Mouse (Mus musculus) stomach, embryonic 16.5 days (tissue): Measurements from ENCODE around the gene Iqcn. TPM values are rescaled to one million over a fixed set of nuclear protein-coding genes. Genes with fewer than 3 reads are reported as not detected.

Source experiments
- ATAC-seq: fragments of 200-750 bp; cut with Nextera tagmentation; 2 replicates; pipeline ENCODE4 v1.8.0; 2017; ENCODE audit warnings: moderate number of reproducible peaks, moderate TSS enrichment; ENCODE audit not compliant: insufficient read depth, low FRiP score
- H3K27ac ChIP-seq: fragments of 300-500 bp; sonication (generic); 2 replicates; pipeline ENCODE4 v1.5.1; 2014; ENCODE audit warnings: low read length
- H3K27me3 ChIP-seq: fragments of 300-500 bp; sonication (generic); 2 replicates; pipeline ENCODE4 v1.6.1; 2014; ENCODE audit warnings: low read length, control low read depth, mixed read lengths; ENCODE audit not compliant: control insufficient read depth, insufficient read depth
- H3K36me3 ChIP-seq: fragments of 300-500 bp; sonication (generic); 2 replicates; pipeline ENCODE4 v1.6.1; 2014; ENCODE audit warnings: low read length; ENCODE audit not compliant: control insufficient read depth, insufficient read depth
- H3K4me1 ChIP-seq: fragments of 300-500 bp; sonication (generic); 2 replicates; pipeline ENCODE4 v1.6.1; 2014; ENCODE audit warnings: low read length, control low read depth, mixed read lengths; ENCODE audit not compliant: control insufficient read depth, insufficient read depth
- H3K4me2 ChIP-seq: fragments of 300-500 bp; sonication (generic); 2 replicates; pipeline ENCODE4 v1.6.1; 2014; ENCODE audit warnings: low read depth, low read length, mixed read lengths
- H3K4me3 ChIP-seq: fragments of 300-500 bp; sonication (generic); replicated peaks from 2 replicates; pipeline ENCODE4 v1.5.1; 2014; ENCODE audit warnings: mild to moderate bottlenecking, low read length
- H3K9ac ChIP-seq: fragments of 300-500 bp; sonication (generic); 2 replicates; pipeline ENCODE4 v1.6.1; 2014; ENCODE audit warnings: low read length
- H3K9me3 ChIP-seq: fragments of 300-500 bp; sonication (generic); replicated peaks from 2 replicates; pipeline ENCODE4 v1.6.1; 2016; ENCODE audit warnings: low read length, control low read depth; ENCODE audit not compliant: control insufficient read depth
- WGBS: fragments of 180-500 bp; shearing (Covaris S2); extraction: QIAGEN DNeasy Blood & Tissue Kit; methylation state at CpG from one replicate; pipeline ENCODE4 v1.1.7; 2014; 5-methylcytosine and 5-hydroxymethylcytosine counted together
- polyA plus RNA-seq: library from polyadenylated mRNA; unstranded; fragments of >200 nt; fragmentation: Nextera tagmentation; extraction: Ambion mirVana; gene quantifications from 2 replicates; pipeline ENCODE4 v1.2.1, GENCODE M21; 2015

The Iqcn gene
- polyA plus RNA-seq, 1 experiment from 2014 or later, result not detected

- Histone ChIP-seq H3K4me3 (no peak overlapping the region), H3K27ac (no peak overlapping the region), H3K9me3 (no peaks in the 10 kb centered on the region), H3K4me2 (no peak overlapping the region), H3K4me1 (0 out of 2 replicates have a peak, but pooled peaks cover 3% of the 10 kb centered on the region), H3K27me3 (peaks cover 18% of the 10 kb centered on the region), H3K9ac (no peak overlapping the region), H3K36me3 (no peaks in the 10 kb centered on the region)
- 24% methylated on average over 14 of the region's 14 CpGs for WGBS
- no peak for ATAC-seq
Observed at GRCm38 (mm10) chr8:70725792-70726447, 22.7 kb downstream of the Iqcn start.

GRCm38 (mm10) chr8:70726721-70727120 lies 23.5 kb downstream of the Iqcn start:
- Histone ChIP-seq H3K4me3 (no peak overlapping the region), H3K9me3 (no peaks in the 10 kb centered on the region), H3K4me1 (0 out of 2 replicates have a peak, but pooled peaks cover 3% of the 10 kb centered on the region), H3K27ac (no peak overlapping the region), H3K36me3 (no peaks in the 10 kb centered on the region), H3K9ac (no peak overlapping the region), H3K27me3 (peaks cover 18% of the 10 kb centered on the region), H3K4me2 (no peak overlapping the region)
- WGBS, result 43% methylated on average over 11 of the region's 11 CpGs
- ATAC-seq, result no peak

GRCm38 (mm10) chr8:70729808-70730475 lies 26.7 kb downstream of the Iqcn start:
- H3K9me3 ChIP-seq, result no peaks in the 10 kb centered on the region
- H3K4me1 ChIP-seq, result 0 out of 2 replicates have a peak, but pooled peaks cover 3% of the 10 kb centered on the region
- H3K36me3 ChIP-seq, result no peaks in the 10 kb centered on the region
- WGBS, result 4% methylated on average over 34 of the region's 34 CpGs
- H3K27me3 ChIP-seq, result peaks cover 18% of the 10 kb centered on the region
- ATAC-seq, result peak; percentile 45; the same call in 1 of the 2 replicates
- peak overlapping the region; percentile 41 for H3K4me3 ChIP-seq
- H3K4me2 ChIP-seq, result peak overlapping the region; percentile 53
- H3K9ac ChIP-seq, result peak overlapping the region; percentile 65
- H3K27ac ChIP-seq, result no peak overlapping the region

GRCm38 (mm10) chr8:70730956-70731355 lies 27.7 kb downstream of the Iqcn start:
- H3K27ac ChIP-seq, result no peak overlapping the region
- H3K4me1 ChIP-seq, result 0 out of 2 replicates have a peak, but pooled peaks cover 3% of the 10 kb centered on the region
- peaks cover 18% of the 10 kb centered on the region for H3K27me3 ChIP-seq
- H3K9me3 ChIP-seq, result no peaks in the 10 kb centered on the region
- 87% methylated on average over 4 of the region's 4 CpGs for WGBS
- no peak overlapping the region for H3K4me3 ChIP-seq
- H3K9ac ChIP-seq, result no peak overlapping the region
- no peaks in the 10 kb centered on the region for H3K36me3 ChIP-seq
- no peak overlapping the region for H3K4me2 ChIP-seq
- no peak for ATAC-seq

- ATAC-seq, result no peak
- WGBS, result 61% methylated on average over 5 of the region's 5 CpGs
- Histone ChIP-seq H3K4me2 (no peak overlapping the region), H3K4me1 (no peaks in the 10 kb centered on the region), H3K4me3 (no peak overlapping the region), H3K27ac (no peak overlapping the region), H3K9ac (no peak overlapping the region), H3K36me3 (no peaks in the 10 kb centered on the region), H3K27me3 (peaks cover 6% of the 10 kb centered on the region; the same call in 1 of the 2 replicates), H3K9me3 (no peaks in the 10 kb centered on the region)
Observed at GRCm38 (mm10) chr8:70737705-70738104, 34.4 kb downstream of the Iqcn start.

- 58% methylated on average over 3 of the region's 3 CpGs for WGBS
- peaks cover 11% of the 10 kb centered on the region for H3K27me3 ChIP-seq
Observed at GRCm38 (mm10) chr8:70738211-70738610, 35.0 kb downstream of the Iqcn start.

GRCm38 (mm10) chr8:70741661-70742060 lies 38.4 kb downstream of the Iqcn start:
- H3K27me3 ChIP-seq, result peaks cover 39% of the 10 kb centered on the region
- no peaks in the 10 kb centered on the region for H3K36me3 ChIP-seq
- H3K4me1 ChIP-seq, result peaks cover 10% of the 10 kb centered on the region
- no peak overlapping the region for H3K27ac ChIP-seq
- H3K4me3 ChIP-seq, result no peak overlapping the region
- no peak overlapping the region for H3K9ac ChIP-seq
- ATAC-seq, result no peak
- no peaks in the 10 kb centered on the region for H3K9me3 ChIP-seq
- H3K4me2 ChIP-seq, result no peak overlapping the region
- 47% methylated on average over 5 of the region's 5 CpGs for WGBS

More at GRCm38 (mm10) chr8:70738211-70738610, 35.0 kb downstream of the Iqcn start:
- no peak overlapping the region for H3K27ac ChIP-seq
- H3K9me3 ChIP-seq, result no peaks in the 10 kb centered on the region
- peaks cover under 1% of the 10 kb centered on the region for H3K4me1 ChIP-seq
- H3K36me3 ChIP-seq, result no peaks in the 10 kb centered on the region
- H3K4me3 ChIP-seq, result no peak overlapping the region
- H3K9ac ChIP-seq, result no peak overlapping the region
- ATAC-seq, result no peak
- H3K4me2 ChIP-seq, result no peak overlapping the region

- peaks cover 39% of the 10 kb centered on the region for H3K27me3 ChIP-seq
Observed at GRCm38 (mm10) chr8:70742176-70742575, 38.9 kb downstream of the Iqcn start.

GRCm38 (mm10) chr8:70742981-70743655 lies 39.9 kb downstream of the Iqcn start:
- no peaks in the 10 kb centered on the region for H3K36me3 ChIP-seq
- peak overlapping the region; percentile 11; the same call in 1 of the 2 replicates for H3K4me3 ChIP-seq
- no peak overlapping the region for H3K27ac ChIP-seq
- no peaks in the 10 kb centered on the region for H3K9me3 ChIP-seq
- no peak for ATAC-seq
- peaks cover 39% of the 10 kb centered on the region for H3K27me3 ChIP-seq
- WGBS, result 5% methylated on average over 38 of the region's 38 CpGs
- H3K4me2 ChIP-seq, result peak overlapping the region; percentile 56; the same call in 1 of the 2 replicates
- peaks cover 10% of the 10 kb centered on the region for H3K4me1 ChIP-seq
- H3K9ac ChIP-seq, result no peak overlapping the region

More at GRCm38 (mm10) chr8:70742176-70742575, 38.9 kb downstream of the Iqcn start:
- Histone ChIP-seq H3K9ac (no peak overlapping the region), H3K9me3 (no peaks in the 10 kb centered on the region), H3K27ac (no peak overlapping the region), H3K36me3 (no peaks in the 10 kb centered on the region), H3K4me1 (peaks cover 10% of the 10 kb centered on the region), H3K4me2 (no peak overlapping the region), H3K4me3 (no peak overlapping the region)
- ATAC-seq, result no peak
- WGBS, result 43% methylated on average over 11 of the region's 11 CpGs
